Mouse (Mus musculus): ENCODE measurements around the gene Lmx1b. TPM values are rescaled to one million over a fixed set of nuclear protein-coding genes. Genes with fewer than 3 reads are reported as not detected.

Lmx1b gene
- total RNA-seq, 2 experiments from 2014 or later = 1.5 TPM; not detected in 1

DNA sequence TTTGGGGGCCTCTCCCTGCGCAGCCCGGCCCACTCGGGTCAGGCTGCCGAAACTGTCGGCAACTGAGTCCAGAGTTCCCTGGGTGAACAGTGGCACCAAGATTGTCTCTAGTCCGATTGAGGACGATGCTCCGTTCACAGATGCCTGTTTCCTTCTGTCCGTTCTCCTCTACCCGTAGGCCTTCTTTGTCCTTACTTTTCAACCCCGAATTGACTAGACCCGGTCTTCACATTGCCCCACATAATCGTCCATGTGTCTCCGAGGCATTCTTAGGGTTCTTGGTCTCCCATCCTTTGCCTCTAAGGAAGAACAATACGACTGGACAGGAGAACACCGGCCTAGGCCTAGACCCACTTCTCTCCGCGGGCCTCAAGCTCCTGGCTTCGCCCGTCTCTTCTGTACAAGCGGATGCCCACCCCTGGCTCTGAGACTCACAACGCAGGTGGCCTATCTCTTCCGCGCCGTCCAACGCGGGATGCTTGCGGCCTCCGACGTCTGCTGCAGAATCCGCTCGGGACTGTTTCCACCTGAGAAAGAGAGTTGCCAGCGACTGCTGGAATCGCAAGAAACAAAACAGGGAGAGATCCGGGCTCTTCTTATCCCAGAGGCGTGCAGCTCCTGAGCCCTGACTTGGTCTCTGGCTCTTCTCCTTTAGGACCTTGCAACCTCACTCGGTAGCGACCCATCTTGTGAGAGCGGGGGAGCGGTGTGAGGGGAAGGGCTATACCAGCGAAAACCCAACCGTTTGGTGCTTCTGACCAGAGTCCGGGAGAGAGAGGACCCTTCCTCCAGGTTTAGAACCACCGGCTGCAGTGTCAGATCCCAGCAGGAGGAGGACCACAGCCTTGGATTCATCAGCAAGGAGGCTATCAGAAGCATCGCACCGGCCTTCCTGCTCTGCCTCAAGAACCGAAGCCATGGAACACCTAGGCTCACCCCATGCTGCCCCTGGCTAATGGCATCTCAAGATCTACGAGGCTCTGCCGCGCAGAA lies 3.7 kb upstream of the Lmx1b start:
- DNase-seq (ENCODE audit: low spot score in 2 of 2) = no peak

DNA sequence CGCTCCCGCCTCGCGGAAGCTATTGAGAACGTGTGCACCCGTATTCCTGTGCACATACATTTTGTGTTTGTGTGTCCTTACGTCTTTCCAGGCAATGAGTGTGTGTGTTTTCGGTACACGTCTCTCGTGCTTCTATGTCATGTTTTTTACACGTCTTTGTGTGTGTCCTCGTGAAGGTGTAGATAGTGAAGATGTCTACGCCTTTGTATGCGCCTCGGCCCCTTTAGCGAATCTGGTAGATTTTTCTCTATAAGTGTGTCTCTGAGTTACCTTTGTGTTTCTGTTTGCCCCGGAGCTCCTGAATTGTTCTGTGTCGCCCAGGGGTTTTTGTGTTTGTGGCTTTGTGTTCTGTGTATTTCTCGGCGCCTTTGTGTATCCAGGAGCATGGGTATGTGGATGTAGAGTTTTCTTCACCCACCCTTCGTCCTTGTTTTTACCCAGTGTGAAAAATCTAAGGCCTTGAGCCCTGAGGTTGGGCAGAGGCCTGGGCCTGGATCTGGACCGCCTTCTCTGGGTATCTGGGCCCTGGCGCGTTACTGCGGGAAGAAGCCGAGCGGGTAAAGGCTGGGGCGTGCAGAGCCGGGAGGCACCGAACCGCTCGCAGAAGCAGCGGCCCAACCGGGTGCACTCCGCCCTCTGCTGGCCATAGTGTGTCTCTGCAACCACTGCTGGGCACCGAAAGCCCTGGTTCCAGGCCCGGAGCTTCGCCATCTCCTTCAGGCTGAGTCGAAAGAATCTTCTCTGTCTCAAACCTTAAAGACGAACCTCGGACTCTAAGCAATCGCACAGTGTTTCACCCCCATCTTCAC lies 2.5 kb upstream of the Lmx1b start:
- peak; percentile 33 to 50 for DNase-seq (ENCODE audit: low spot score in 2 of 2)

DNA sequence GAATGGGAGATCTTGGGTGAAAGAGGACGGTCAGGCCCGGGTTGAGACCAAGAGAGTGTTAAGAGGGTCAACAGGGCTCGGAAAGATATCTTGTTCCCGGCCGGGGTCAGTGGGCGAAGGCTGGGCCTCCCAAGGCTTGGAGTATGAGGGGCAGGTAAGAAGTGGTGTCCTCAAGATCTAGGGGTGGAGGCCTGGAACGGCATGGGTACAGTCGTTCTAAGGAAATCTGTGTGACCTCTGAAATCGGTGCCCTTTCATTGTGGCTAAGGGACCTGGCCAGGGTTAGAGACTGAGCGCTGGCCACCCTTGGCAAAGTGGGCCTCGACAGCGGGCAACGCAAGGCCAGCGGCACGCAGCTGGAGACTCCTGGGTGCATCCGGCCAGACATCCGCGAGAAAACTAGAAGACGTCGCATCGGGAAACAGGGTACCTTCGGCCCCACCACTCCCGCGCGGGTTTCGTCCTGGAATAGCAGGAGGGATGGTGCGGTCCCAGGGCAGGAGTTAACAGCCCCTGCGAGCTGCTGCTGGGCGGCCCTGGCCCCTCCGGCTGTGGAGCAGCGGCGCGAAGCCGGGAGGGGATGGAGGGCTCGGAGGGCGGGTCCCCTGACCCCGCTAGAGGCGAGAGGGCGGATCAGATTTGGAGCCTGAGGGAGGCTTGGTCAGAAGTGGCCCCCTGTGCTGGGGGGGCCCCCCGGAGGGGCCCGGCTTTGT lies 1.7 kb upstream of the Lmx1b start:
- no peak for DNase-seq (ENCODE audit: low spot score in 2 of 2)

DNA sequence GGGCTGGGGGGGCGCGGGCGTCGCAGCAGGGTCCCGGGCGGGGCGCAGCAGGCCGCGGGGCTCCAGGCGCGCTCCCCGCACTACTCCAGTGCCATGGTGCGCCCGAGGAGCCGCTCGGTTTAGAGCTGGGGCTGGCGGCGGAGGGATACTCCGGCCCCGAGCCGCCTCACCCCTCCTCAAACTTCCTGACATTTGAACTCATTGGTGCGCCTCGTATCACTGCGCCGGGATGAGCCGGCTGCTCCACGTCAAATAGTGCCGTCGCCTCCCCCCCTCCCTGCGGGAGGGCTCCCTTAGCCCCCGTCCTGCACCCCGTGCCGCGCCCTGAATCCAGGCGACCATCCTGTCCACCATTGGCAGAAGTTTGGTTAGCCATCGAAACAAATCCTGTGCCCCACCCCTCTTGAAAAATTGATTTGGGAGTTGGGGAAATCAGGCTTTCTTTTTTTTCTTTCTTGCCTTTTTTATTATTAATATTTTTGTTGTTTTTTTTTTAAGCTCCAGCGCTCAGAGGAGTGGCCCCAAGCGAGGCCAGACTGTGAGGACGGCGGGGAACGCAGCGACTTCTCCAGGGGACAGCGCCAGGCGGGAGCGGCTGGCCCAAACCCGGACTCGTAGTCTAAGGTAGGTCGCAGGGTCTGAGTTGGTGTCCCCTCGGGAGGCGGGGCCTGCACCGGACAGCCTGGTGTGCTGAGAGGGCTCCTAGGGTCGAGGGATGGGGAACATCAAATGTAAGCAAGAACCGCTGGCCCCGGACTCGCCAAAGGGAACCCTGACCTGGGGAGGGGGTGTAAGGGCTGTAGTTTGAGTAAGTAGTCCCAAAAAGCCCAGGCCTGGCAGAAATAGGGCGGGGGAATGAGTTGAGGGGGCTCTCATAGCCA lies 907 bp upstream of the Lmx1b start:
- DNase-seq (ENCODE audit: low spot score in 2 of 2) = no peak

DNA sequence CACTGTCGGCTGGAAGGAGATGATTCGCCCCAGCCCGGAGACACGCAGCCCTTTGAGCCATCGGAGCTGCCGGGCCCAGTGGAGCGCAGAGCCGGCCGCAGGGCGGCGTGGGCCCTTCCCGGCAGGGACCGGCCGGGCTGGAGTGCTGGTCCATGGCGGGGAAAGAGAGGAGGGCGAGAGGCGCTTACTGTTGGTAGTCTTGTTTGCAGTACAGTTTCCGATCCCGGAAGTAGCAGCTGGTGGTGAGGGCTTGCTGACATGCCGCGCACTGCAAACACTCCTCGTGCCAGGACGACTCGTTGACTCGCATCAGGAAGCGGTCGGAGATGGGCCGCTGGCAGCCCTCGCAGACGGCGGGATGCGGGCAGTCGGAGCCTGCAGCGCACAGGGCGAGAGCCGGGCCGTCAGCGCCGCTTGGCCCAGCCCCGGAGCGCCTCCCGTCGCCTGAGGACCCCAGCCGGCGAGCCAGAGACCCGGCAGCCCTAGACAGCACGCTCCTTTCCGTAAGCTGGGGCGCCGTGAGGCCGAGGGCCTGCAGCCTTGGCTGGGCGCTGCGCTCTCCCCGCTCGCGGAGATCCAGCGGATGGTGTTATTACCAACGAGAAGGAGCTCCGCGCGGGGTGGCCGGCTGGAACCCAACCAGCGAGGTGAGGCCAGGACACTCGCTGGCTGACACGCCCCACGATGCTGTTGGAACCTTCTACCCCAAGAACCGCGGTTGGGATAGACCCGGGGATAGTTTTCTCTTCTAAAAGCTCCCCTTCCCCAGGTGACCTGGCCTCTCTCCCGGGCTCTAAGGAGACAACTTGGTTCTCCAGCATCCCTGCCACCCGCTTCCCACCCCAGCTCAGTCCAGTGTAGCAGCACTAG lies 775 bp downstream of the Lmx1b start:
- no peak for DNase-seq (ENCODE audit: low spot score in 2 of 2)

DNA sequence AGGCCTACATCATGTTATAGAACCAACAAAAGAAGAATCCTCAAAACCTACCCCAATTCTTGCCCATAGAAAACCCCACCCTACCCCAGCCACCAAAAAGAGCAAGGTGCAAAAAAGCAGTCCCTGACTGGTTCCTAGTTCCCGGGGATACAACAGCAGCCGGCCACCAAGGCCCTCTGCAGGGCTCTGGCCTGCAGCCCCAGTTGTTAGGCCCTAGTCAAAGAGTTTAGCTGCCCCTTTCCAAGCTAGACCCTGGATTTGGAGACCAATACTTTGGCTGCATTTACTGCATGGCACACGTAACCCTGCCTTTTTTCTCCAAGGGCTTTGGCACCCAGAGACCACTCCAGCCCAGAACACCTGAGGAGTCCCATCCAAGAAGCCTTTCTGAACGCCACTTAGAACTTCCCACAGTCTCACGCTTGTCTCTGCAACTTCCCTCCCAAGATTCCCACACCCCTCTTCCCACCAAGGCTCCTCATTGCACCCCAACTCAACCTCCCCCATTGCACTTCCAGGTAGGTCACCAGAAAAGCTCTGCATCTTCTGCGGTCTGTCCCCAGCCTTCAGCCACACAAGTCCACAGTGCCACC lies 2.1 kb downstream of the Lmx1b start:
- DNase-seq (ENCODE audit: low spot score in 2 of 2) = no peak

DNA sequence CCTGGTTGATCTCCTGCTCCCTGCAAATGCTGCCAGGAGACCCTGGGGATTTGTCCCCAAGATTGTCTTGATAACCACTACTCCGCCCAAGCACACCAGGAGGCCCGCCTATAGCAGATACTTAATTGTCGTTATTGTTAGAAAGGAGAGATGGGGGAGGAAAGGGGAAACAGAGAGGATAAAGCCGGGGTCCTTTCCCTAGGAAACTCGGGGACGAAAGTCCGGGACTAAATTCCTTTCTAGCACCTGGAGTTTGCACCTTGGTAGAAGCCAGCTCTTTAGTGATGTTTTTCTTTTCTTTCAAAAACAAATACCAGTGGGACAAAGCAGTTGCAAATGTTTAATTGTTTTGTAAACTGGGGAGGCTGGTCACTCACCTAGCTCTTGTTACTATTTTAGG lies 3.0 kb downstream of the Lmx1b start:
- no peak for DNase-seq (ENCODE audit: low spot score in 2 of 2)

DNA sequence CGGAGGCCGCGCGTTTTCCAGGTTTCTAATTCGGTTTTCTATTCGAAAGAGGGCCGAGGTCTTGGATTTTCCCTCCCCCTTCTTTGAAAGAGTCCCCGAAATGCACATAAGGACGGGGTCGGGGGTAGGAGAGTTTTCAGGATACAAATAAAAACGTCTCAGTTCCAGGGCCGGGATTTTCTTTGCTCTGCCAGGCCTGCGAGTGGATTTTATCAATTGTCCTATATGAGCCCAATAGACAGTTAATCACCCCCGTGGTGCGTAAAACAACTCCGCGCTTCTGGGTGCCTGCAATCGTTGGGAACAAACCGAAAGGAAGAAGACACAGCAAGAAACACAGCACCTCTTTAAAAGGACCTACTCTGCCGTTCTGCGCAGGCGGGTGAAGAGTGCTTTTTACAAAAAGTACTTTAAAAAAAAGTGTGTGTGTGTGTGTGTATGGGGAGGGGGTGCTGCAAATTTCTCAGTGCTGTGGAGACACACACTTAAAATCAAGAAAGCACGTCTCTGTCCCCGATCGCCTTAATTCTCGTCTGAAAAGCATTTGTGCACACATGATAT lies 3.6 kb downstream of the Lmx1b start:
- DNase-seq (ENCODE audit: low spot score in 2 of 2) = no peak

DNA sequence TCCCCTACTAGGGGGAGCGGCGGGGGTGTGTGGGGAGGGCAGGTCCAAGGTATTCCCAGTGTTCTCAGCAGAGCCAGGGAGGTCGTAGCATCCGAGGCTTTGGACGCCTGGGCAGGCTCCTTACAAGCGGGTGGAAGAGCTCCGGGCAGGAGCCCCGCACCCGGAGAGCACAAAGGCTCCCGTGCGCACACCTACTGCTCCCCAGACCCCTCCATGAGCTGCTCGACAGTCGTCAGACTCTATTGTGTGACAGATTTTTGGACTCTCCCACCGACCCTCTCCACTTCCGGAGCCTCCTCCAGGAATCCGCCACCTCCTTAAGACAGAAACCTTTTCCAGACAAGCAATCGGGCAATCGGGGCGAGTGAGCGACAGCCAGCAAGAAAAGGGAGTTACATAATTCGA lies 4.2 kb downstream of the Lmx1b start:
- no peak for DNase-seq (ENCODE audit: low spot score in 2 of 2)

DNA sequence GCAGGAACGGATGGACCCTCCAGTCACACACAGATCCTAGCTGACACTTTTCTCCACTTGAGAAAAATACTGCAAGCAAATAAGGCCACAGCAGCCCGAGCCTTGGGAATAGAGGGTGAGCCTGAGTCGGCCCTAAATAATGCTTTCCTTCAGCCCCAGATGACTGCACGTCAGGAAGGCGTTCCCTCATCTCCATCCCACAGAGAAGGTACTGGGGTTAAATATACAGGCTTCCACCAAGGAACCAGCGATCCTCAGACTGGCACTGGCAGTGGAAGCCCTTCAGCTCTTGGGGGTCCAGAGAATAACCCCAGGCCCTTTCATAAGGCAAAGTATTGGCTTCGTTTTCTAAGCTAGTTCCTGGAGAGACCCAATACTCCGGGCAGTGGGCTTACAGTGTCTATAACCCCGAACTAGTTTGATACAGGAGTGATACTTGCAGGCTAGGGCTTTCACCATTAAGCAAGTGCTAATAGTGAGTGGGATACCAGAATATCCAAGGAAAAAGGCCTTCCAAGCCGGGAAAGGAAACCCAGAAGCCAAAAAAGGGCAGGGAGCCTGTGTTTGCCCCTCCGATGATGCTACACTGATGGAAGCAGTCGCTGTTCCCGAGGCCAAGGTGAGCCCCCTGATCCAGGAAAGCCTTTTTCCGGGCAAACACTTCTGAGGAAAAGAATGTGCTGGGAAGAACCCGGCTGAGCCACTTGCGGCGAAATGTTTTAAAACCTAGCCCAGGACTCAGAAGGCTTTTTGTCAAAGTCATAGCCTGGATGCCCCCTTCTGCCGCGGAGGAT lies 4.8 kb downstream of the Lmx1b start:
- no peak for DNase-seq (ENCODE audit: low spot score in 2 of 2)

DNA sequence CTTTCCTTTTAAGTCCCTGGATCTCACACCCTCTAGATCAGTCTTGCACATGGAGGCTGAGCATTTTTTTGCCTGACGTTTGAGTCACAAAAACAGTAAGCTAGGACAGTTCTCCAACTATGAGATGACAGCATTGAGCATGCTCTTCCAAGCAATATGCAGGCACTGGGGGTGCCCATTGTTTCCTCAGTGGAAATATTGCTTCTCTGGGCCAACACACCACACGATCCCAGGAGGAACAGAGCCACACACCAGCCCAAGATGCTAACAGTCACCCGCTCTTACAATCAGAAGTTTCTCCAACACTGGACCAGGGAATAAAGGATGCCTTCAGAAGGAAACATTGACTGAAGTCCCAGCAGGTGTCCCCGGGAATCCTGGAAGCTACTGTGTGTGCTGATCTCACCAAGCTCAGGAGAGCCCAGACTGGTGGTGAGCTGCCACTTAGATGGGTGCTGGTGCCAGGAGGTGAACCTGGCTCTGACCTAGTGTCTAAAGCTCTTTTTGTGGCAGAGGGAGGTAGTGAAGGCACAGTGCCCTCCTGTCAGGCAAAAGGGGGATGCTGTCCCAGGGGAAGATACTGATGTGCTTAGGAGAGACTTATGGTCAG lies 5.7 kb downstream of the Lmx1b start:
- no peak for DNase-seq (ENCODE audit: low spot score in 2 of 2)

DNA sequence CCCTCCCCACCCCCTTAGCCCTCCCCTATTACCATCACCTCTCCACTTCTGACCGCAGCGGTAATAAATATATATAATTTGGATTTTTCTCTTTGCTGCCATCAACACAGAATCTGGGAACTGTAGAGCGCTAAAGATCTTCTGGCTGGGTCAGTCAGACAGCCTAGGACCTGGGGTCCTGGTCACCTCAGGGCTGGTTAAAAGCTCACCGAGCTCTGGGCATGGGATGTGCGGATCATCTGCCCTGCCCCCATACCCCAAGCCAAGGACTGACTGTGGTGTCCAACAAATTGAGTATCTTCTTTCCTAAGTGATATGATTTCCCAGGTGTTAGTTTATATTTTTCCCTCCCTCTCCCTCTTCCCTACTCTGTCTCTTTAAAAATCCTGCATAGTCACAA lies 6.4 kb downstream of the Lmx1b start:
- no peak for DNase-seq (ENCODE audit: low spot score in 2 of 2)

DNA sequence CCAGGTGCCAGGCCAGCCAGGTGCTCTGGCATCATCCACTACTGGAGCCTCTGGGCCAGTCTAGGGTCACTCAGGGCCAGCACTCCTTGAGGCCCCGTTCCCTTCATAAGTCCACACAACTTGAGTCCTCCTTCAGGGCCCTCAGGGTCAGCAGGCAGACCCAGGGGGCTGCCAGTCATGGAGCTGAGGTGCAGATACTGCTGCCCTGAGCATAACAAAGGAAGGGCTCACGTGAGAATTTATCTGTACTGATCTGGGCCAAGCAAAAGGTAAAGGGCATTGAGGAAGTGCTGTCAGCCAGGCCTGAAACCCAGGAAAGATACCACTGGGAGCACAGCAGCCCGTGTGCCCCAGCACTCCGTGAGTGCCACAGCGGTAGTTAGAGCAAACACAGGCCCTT lies 7.1 kb downstream of the Lmx1b start:
- no peak for DNase-seq (ENCODE audit: low spot score in 2 of 2)

DNA sequence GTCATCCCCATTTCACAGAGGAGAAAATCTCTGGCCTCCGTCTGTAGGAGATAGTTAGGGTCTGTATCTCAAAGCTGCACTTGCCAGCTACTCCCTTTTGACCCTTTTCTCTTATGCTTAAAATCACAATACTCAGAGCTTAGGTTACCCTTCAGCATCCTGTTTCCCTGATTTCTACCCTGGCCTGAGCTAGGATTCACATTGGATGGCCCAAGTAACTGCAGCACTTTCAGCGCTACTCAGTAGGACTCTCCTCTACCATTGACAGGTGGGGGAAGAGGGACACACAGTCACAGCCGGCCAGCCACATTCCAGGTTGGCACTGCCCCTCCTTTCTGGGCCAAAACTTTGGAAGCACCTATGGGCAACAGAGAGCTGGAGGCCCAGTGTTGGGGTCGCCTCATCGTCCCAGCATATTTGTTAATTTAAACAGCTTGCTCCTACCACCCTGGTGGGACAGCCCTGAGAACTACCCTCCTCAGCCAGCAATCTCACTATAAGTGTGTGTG lies 7.7 kb downstream of the Lmx1b start:
- DNase-seq (ENCODE audit: low spot score in 2 of 2) = no peak

DNA sequence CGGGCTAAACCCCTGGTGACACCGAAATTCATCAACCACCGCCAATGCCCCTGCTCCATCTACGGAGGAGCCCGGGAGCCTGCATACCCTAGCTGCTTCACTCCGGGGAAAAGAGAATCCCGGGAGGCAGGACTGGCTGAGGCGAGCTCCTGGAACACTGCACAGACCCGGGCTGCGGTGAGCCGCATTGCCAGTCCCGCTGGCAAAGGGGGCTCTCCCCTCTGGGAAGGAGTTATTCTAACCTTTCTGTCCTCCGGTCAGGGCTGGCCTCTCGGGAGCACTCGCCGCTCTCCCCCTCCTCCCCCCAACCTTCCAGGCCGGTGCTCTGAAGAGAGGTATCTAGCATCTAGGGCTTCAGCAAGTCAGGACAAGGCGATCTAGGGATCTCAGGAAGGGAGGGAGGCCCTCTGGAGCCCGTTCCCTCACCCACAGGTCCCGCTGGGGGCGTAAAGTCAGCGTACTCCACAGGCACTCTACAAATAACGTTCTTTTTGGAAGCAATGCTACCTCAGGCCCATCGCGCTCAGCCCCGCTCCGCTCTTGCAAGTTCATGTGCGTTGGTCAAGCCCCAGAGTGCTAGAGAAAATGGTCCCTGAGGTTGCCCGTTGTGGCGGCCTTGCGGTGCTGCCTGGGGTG lies 8.5 kb downstream of the Lmx1b start:
- no peak for DNase-seq (ENCODE audit: low spot score in 2 of 2)

DNA sequence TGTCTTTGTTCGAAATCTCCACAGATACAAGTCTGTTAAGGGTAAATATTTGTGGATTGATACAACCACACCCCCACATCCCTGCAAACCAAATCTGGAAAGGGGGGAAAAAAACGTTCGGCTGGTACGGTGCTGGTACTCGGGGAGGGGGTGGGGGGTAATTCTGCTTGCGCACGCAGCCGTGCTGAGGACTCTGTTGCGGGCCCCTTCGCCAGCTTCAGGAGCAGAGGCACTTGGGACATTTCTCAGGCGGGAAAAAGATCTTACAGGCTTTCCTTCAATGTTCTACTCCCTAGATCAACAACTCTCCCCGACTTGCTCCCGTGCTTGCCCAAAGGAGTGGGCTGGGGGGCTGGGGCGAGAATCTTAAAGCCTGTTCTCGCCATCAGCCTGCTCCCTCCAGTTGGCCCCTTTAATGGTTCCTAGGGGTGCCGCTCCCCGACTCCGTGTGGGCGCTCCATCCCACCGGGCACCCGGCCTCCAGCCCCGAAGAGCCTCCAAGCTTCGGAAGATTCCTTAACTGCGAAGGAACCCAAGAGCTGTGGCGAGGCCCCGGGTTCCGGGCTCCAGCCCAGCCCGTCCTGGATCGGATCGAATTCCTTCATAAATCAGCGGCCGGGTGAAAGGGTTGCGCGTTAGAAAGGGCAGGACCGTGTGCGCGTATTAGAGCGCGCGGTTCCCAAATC lies 9.1 kb downstream of the Lmx1b start:
- DNase-seq (ENCODE audit: low spot score in 2 of 2) = no peak
